Mouse (Mus musculus) midbrain, postnatal 0 days (tissue): ENCODE measurements around the gene Gnb2. TPM values are rescaled to one million over a fixed set of nuclear protein-coding genes. Genes with fewer than 3 reads are reported as not detected.
A peak's percentile ranks its signal among the peaks of the same experiment; 100 is the strongest.

Experiments
- ATAC-seq: fragments of 200-750 bp; cut with Nextera tagmentation; 2 replicates; pipeline ENCODE4 v1.8.0; 2017; ENCODE audit warnings: moderate number of reproducible peaks, mild to moderate bottlenecking, moderate TSS enrichment, moderate library complexity; ENCODE audit not compliant: low FRiP score
- DNase-seq: peaks from one replicate; pipeline ENCODE4 v3.0.0-alpha.2; 2015; ENCODE audit warnings: low spot score
- H3K27ac ChIP-seq: fragments of 300-500 bp; sonication (generic); 2 replicates; pipeline ENCODE4 v1.5.1; 2014; ENCODE audit warnings: low read depth, mild to moderate bottlenecking, low read length, mixed read lengths
- H3K27me3 ChIP-seq: fragments of 300-500 bp; sonication (generic); 2 replicates; pipeline ENCODE4 v1.6.1; 2014; ENCODE audit warnings: low read length, control low read depth, mixed read lengths; ENCODE audit not compliant: insufficient read depth
- H3K36me3 ChIP-seq: fragments of 300-500 bp; sonication (generic); 2 replicates; pipeline ENCODE4 v1.6.1; 2014; ENCODE audit warnings: low read length, control low read depth, mixed read lengths; ENCODE audit not compliant: insufficient read depth
- H3K4me1 ChIP-seq: fragments of 300-500 bp; sonication (generic); 2 replicates; pipeline ENCODE4 v1.6.1; 2014; ENCODE audit warnings: mild to moderate bottlenecking, control low read depth, antibody characterized with exemption, low read length, mixed read lengths; ENCODE audit not compliant: insufficient read depth
- H3K4me2 ChIP-seq: fragments of 300-500 bp; sonication (generic); 2 replicates; pipeline ENCODE4 v1.6.1; 2014; ENCODE audit warnings: low read depth, mild to moderate bottlenecking, low read length, mixed read lengths; ENCODE audit not compliant: poor library complexity, severe bottlenecking
- H3K4me3 ChIP-seq: fragments of 300-500 bp; sonication (generic); 2 replicates; pipeline ENCODE4 v1.5.1; 2014; ENCODE audit warnings: low read depth, mild to moderate bottlenecking, low read length, moderate library complexity
- H3K9ac ChIP-seq: fragments of 300-500 bp; sonication (generic); replicated peaks from 2 replicates; pipeline ENCODE4 v1.6.1; 2014; ENCODE audit warnings: mild to moderate bottlenecking, low read length, moderate library complexity, mixed read lengths; ENCODE audit not compliant: poor library complexity, severe bottlenecking
- H3K9me3 ChIP-seq: fragments of 300-500 bp; sonication (generic); 2 replicates; pipeline ENCODE4 v1.6.1; 2016; ENCODE audit warnings: low read length, control low read depth
- CTCF ChIP-seq: IDR thresholded peaks from 2 replicates; pipeline ENCODE4 v1.5.1; 2016; ENCODE audit warnings: antibody characterized with exemption, mild to moderate bottlenecking
- WGBS: fragments of 180-500 bp; shearing (Covaris S2); extraction: QIAGEN DNeasy Blood & Tissue Kit; methylation state at CpG from one replicate; pipeline ENCODE4 v1.1.7; 2014; 5-methylcytosine and 5-hydroxymethylcytosine counted together
- polyA plus RNA-seq: library from polyadenylated mRNA; unstranded; fragments of >200 nt; fragmentation: Nextera tagmentation; extraction: Ambion mirVana; gene quantifications from 2 replicates; pipeline ENCODE4 v1.2.1, GENCODE M21; 2015
- total RNA-seq: library from RNA; depleted of rRNA; stranded (reverse); fragments of >200 nt; gene quantifications from 2 replicates; pipeline ENCODE4 v1.2.3, GENCODE M21; 2014

The Gnb2 gene
- total and polyA plus RNA-seq, 2 experiments from 2014 or later = 590 to 1,456 TPM

DNA sequence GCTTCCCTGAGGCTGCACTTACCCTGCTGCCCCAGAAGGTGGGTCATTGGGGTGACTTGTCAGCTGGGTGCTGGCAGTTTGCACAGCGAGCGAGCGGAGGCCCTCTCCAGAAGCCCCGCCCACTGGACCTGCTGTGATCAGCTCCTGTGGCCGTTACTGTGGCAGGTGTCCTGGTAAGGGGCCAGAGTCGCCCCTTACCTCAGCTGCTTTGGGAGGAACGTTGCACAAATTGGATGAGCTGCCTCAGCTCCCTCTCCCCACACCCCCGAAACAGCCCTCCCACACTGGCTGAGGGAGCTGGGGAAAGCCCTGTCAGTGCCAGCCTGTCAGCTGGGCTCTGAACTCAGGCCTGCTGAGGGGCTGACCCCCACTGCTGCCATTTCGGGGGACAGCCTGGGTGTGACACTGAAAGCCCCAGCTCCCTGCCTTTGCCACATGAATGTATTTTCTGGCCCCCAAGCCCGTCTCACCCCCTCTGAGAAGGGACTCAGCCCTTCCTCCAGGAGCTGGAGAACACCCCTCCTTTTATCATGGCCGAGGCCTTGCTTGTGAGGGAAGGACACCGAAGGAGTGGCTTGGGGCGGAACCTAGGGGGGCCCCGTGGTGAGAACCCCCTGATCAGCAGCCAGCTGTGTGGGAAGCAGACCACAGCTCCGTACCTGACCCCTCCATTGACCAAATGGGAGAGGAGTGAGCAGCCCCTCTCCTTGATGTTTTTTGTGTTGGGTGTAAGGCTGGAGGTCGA is 6.9 kb downstream of the Gnb2 start:
- H3K9ac ChIP-seq = no peak overlapping the region; the same call in 1 of the 2 replicates
- H3K4me2 ChIP-seq = no peak overlapping the region
- 32% methylated on average over 16 of the region's 16 CpGs for WGBS
- H3K4me3 ChIP-seq = no peak overlapping the region
- DNase-seq (peak; percentile 61), ATAC-seq (no peak)
- no peaks in the 10 kb centered on the region; the same call in 1 of the 2 replicates for H3K4me1 ChIP-seq
- H3K27ac ChIP-seq = peak overlapping the region; percentile 62; the same call in 1 of the 2 replicates
- H3K27me3 ChIP-seq = no peaks in the 10 kb centered on the region
- no peaks in the 10 kb centered on the region for H3K9me3 ChIP-seq
- peaks cover 79% of the 10 kb centered on the region for H3K36me3 ChIP-seq
- 0 out of 2 replicates have a peak, but pooled peaks have one; percentile 13 for TF ChIP-seq CTCF

DNA sequence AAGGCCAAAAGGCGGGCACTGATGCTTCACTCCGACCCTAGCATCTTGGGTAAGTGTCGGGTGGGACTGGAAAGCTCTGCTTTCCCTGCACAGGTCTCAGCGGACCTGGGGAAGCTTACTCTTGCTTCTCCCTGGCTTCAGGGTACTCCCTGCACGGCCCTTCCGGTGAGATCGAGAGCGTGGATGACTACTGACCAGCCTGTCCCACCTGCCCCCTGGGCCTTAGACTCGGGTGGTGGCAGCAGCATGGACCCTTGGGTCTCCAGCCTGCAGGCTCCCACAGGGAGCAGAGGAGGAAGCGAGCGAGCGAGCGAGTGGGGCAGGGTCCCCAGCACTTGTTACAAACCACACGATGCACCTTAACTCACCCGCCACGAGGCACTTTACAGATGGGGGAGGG is 7.8 kb downstream of the Gnb2 start:
- H3K9ac ChIP-seq = no peak overlapping the region
- H3K27ac ChIP-seq = peak overlapping the region; percentile 62; the same call in 1 of the 2 replicates
- no peaks in the 10 kb centered on the region for H3K9me3 ChIP-seq
- no peak overlapping the region for H3K4me2 ChIP-seq
- H3K4me1 ChIP-seq = no peaks in the 10 kb centered on the region; the same call in 1 of the 2 replicates
- peaks cover 88% of the 10 kb centered on the region for H3K36me3 ChIP-seq
- no peak for TF ChIP-seq CTCF
- DNase-seq (no peak), ATAC-seq (no peak)
- no peaks in the 10 kb centered on the region for H3K27me3 ChIP-seq
- no peak overlapping the region for H3K4me3 ChIP-seq
- WGBS = 67% methylated on average over 16 of the region's 16 CpGs

DNA sequence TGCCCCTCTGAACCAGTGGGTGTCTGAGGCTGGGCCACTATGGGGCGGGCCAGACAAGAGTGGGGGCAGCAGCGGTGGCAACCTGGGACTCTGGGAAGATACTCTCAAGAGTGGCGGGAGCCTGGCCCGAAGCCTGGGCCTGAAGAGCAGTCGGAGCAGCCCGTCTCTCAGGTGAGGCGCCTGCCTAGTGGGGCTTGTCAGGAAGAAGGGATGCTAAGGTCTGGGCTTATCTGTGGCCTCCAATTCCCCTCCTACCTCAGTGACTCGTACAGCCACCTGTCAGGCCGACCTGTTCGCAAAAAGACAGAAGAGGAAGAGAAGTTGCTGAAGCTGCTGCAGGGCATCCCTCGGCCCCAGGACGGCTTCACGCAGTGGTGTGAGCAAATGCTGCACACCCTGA is 8.6 kb downstream of the Gnb2 start:
- Histone ChIP-seq H3K36me3 (peaks cover 95% of the 10 kb centered on the region), H3K9me3 (no peaks in the 10 kb centered on the region), H3K27me3 (no peaks in the 10 kb centered on the region), H3K9ac (no peak overlapping the region), H3K4me2 (no peak overlapping the region), H3K4me3 (no peak overlapping the region), H3K27ac (0 out of 2 replicates have a peak overlapping the region, but pooled peaks have one; percentile 62), H3K4me1 (no peaks in the 10 kb centered on the region; the same call in 1 of the 2 replicates)
- no peak for DNase-seq
- no peak for TF ChIP-seq CTCF
- ATAC-seq = no peak
- 90% methylated on average over 13 of the region's 13 CpGs for WGBS

DNA sequence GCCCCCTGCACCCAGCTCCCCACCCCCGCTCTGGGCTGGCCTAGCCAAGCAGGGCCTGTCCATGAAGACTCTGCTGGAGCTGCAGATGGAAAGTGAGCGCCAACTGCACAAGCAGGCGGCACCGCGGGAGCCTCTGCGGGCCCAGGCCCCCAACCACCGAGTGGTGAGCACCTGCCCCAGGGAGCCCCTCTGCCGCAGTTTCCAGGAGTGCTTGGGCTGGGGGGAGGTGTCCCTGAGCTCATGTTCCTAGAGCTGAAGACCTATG is 9.1 kb downstream of the Gnb2 start:
- no peaks in the 10 kb centered on the region for H3K27me3 ChIP-seq
- DNase-seq = no peak
- no peak for TF ChIP-seq CTCF
- H3K36me3 ChIP-seq = peaks cover 95% of the 10 kb centered on the region
- H3K4me2 ChIP-seq = no peak overlapping the region
- H3K9ac ChIP-seq = no peak overlapping the region
- no peaks in the 10 kb centered on the region for H3K4me1 ChIP-seq
- no peak for ATAC-seq
- no peak overlapping the region for H3K4me3 ChIP-seq
- WGBS = 89% methylated on average over 8 of the region's 8 CpGs
- no peak overlapping the region for H3K27ac ChIP-seq
- no peaks in the 10 kb centered on the region for H3K9me3 ChIP-seq

DNA sequence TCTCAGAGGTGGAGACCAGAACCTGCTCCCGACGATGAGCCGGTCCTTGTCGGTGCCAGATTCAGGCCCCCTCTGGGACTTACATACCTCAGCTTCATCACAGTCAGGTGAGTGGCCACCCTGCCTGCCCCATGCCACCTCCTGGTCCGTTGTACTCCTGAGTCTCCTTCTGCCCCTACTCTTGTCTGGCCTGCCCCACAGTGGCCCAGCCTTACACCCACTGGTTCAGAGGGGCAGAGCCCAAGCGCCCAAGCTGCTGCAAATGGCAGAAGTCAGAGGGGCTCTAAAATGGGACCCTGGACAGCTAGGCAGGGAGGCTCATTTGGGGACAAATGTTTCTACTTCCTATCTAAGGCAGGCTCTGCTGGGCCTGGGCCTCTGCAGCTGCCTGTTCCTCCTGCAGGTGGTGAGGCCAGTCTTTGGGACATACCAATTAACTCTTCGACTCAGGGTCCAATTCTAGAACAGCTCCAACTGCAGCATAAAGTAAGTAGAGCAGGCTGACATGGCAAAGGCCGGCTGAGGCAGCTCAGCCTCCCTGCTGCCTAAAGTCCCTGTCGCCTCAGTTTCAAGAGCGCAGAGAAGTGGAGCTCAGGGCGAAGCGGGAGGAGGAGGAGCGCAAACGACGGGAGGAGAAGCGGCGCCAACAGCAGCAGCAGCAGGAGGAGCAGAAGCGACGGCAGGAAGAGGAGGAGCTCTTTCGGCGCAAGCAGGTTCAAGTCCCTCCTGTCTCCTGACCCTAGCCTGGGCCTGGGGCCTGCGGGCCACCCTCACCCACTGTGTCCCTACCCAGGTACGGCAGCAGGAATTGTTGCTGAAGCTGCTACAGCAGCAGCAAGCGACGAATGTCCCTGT is 9.7 kb downstream of the Gnb2 start:
- no peak overlapping the region for H3K4me2 ChIP-seq
- peaks cover 95% of the 10 kb centered on the region for H3K36me3 ChIP-seq
- WGBS = 81% methylated on average over 25 of the region's 25 CpGs
- DNase-seq (no peak), ATAC-seq (no peak)
- H3K9me3 ChIP-seq = no peaks in the 10 kb centered on the region
- H3K4me3 ChIP-seq = no peak overlapping the region
- H3K4me1 ChIP-seq = no peaks in the 10 kb centered on the region
- H3K27me3 ChIP-seq = no peaks in the 10 kb centered on the region
- no peak overlapping the region for H3K27ac ChIP-seq
- TF ChIP-seq CTCF = peak; percentile 28; the same call in 1 of the 2 replicates
- no peak overlapping the region for H3K9ac ChIP-seq

DNA sequence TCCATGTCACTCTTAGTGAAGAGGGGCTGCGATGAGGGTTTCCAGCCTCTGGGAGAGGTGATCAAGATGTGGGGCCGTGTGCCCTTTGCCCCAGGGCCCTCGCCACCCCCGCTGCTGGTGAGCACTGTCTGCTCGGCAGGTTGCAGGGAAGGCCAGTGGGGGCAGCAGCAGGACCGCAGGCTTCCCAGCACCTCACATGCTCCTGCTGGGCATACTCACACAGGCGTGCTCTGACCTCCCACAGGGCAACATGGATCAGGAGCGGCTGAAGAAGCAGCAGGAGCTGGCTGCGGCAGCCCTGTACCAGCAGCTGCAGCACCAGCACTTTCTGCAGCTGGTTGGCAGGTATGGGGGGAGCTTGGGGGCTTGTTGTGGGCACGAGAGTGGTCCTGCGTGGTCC is 10.6 kb downstream of the Gnb2 start:
- H3K4me3 ChIP-seq = no peak overlapping the region
- H3K27ac ChIP-seq = no peak overlapping the region
- TF ChIP-seq CTCF = no peak
- no peak for DNase-seq
- no peaks in the 10 kb centered on the region for H3K4me1 ChIP-seq
- H3K36me3 ChIP-seq = peaks cover 93% of the 10 kb centered on the region
- H3K9ac ChIP-seq = no peak overlapping the region
- H3K27me3 ChIP-seq = no peaks in the 10 kb centered on the region
- H3K4me2 ChIP-seq = no peak overlapping the region
- H3K9me3 ChIP-seq = no peaks in the 10 kb centered on the region
- ATAC-seq = no peak
- WGBS = 65% methylated on average over 11 of the region's 11 CpGs
